Mouse (Mus musculus) embryonic fibroblast, embryonic 13.5 days (primary cell): Measurements from ENCODE around the gene Abca14. TPM values are rescaled to one million over a fixed set of nuclear protein-coding genes. Genes with fewer than 3 reads are reported as not detected.

Experiments
- H3K27ac ChIP-seq: 2 replicates; pipeline ENCODE4 v1.5.1; 2012; ENCODE audit warnings: low read length, control low read depth, inconsistent platforms; ENCODE audit not compliant: insufficient read depth
- H3K4me1 ChIP-seq: 2 replicates; pipeline ENCODE4 v1.6.1; 2011; ENCODE audit warnings: low read length; ENCODE audit not compliant: control insufficient read depth, insufficient read depth
- H3K4me3 ChIP-seq: 2 replicates; pipeline ENCODE4 v1.5.1; 2011; ENCODE audit warnings: mild to moderate bottlenecking, control low read depth, low read length; ENCODE audit not compliant: insufficient read depth
- CTCF ChIP-seq: IDR thresholded peaks from 2 replicates; pipeline ENCODE4 v1.5.1; 2011; ENCODE audit warnings: mild to moderate bottlenecking, control low read depth, low read length, moderate library complexity, borderline replicate concordance; ENCODE audit not compliant: insufficient read depth
- POLR2A ChIP-seq: IDR thresholded peaks from 2 replicates; pipeline ENCODE4 v1.6.1; 2011; ENCODE audit warnings: low read depth, mild to moderate bottlenecking, control low read depth, low read length, moderate library complexity
- polyA plus RNA-seq: library from polyadenylated mRNA; stranded (reverse); fragments of >200 nt; gene quantifications from 2 replicates; pipeline ENCODE4 v1.2.4, GENCODE M21; 2011; ENCODE audit warnings: low read depth; ENCODE audit not compliant: missing spikeins, insufficient read length

Gene Abca14
- not detected in 2 replicates for polyA plus RNA-seq

- H3K4me3 ChIP-seq = no peak within 1 kb of the TSS
- no peak within 1 kb of the TSS for H3K27ac ChIP-seq
- H3K4me1 ChIP-seq = peaks cover 2% of the 10 kb centered on the region; the same call in 1 of the 2 replicates
- TF ChIP-seq CTCF (peak; percentile 96), POLR2A (no peak)
Observed at GRCm38 (mm10) chr7:120203789-120204188, at the start of gene Abca14. Abca14 (plus strand) TSS chr7:120203961.

GRCm38 (mm10) chr7:120156841-120157409 lies 46.8 kb upstream of the Abca14 start:
- Histone ChIP-seq H3K4me1 (no peaks in the 10 kb centered on the region), H3K27ac (no peak overlapping the region), H3K4me3 (no peak overlapping the region)
- TF ChIP-seq CTCF = no peak
- no peak for TF ChIP-seq POLR2A

- Histone ChIP-seq H3K4me3 (no peak overlapping the region), H3K4me1 (no peaks in the 10 kb centered on the region), H3K27ac (no peak overlapping the region)
- no peak for TF ChIP-seq POLR2A
- no peak for TF ChIP-seq CTCF
Observed at GRCm38 (mm10) chr7:120157575-120158061, 46.1 kb upstream of the Abca14 start.

GRCm38 (mm10) chr7:120158121-120158613 lies 45.6 kb upstream of the Abca14 start:
- Histone ChIP-seq H3K27ac (no peak overlapping the region), H3K4me3 (no peak overlapping the region), H3K4me1 (no peaks in the 10 kb centered on the region)
- TF ChIP-seq CTCF (no peak), POLR2A (no peak)

GRCm38 (mm10) chr7:120163581-120164251 lies 40.0 kb upstream of the Abca14 start:
- Histone ChIP-seq H3K4me3 (no peak overlapping the region), H3K4me1 (no peaks in the 10 kb centered on the region), H3K27ac (no peak overlapping the region)
- TF ChIP-seq POLR2A = no peak
- no peak for TF ChIP-seq CTCF

- Histone ChIP-seq H3K27ac (no peak overlapping the region), H3K4me3 (no peak overlapping the region), H3K4me1 (no peaks in the 10 kb centered on the region)
- TF ChIP-seq CTCF (no peak), POLR2A (no peak)
Observed at GRCm38 (mm10) chr7:120172188-120172700, 31.5 kb upstream of the Abca14 start.

GRCm38 (mm10) chr7:120173603-120174244 lies 30.0 kb upstream of the Abca14 start, which contains the start of gene Anks4b:
Anks4b (plus strand) TSS chr7:120173858.
- TF ChIP-seq POLR2A (no peak), CTCF (no peak)
- no peak within 1 kb of the TSS for H3K4me3 ChIP-seq
- H3K27ac ChIP-seq = no peak within 1 kb of the TSS
- H3K4me1 ChIP-seq = no peaks in the 10 kb centered on the region

- TF ChIP-seq POLR2A (no peak), CTCF (no peak)
- Histone ChIP-seq H3K4me1 (no peaks in the 10 kb centered on the region), H3K27ac (no peak overlapping the region), H3K4me3 (no peak overlapping the region)
Observed at GRCm38 (mm10) chr7:120174723-120175504, 28.8 kb upstream of the Abca14 start.

GRCm38 (mm10) chr7:120177611-120178010 lies 26.1 kb upstream of the Abca14 start:
- TF ChIP-seq POLR2A = no peak
- TF ChIP-seq CTCF = no peak
- no peak overlapping the region for H3K4me3 ChIP-seq
- H3K27ac ChIP-seq = no peak overlapping the region
- no peaks in the 10 kb centered on the region for H3K4me1 ChIP-seq
